Mouse (Mus musculus): Measurements from ENCODE around the gene Hecw1.
"Not testable (repeated sequence)": the region's sequence is repeated elsewhere in the genome, so short reads cannot be mapped to it uniquely, and the experiment has no call there.

The Hecw1 gene

GRCm38 (mm10) chr13:14365546-14365945 lies 157.5 kb downstream of the Hecw1 start:
- DNase-seq (ENCODE audit: low spot score): peak; percentile 10

DNA sequence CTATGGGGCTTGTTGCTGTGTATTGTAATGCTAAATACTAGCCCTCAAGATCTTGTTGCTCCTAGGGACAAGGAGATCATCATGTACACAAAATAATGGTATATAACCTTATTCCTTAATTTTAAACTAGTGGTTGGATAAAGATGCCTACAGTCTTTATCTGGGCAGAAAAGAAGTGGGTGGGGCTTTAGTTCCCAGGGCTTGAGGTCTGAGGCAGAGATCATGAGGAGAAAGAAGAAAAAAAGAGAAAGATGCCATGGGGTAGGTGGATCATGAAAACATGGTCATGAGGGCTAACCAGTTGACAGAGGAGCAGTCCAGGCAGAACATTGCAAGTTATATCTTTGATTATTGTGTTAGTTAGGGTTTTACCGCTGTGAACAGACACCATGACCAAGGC lies 195.8 kb downstream of the Hecw1 start:
- DNase-seq (ENCODE audit: low spot score): no peak

- DNase-seq (ENCODE audit: low spot score): no peak
Measured at GRCm38 (mm10) chr13:14306617-14307016, 216.4 kb downstream of the Hecw1 start.

GRCm38 (mm10) chr13:14304103-14304502 lies 218.9 kb downstream of the Hecw1 start:
- no peak for DNase-seq (ENCODE audit: low spot score)

- DNase-seq (ENCODE audit: low spot score): no peak
Measured at GRCm38 (mm10) chr13:14302921-14303320, 220.1 kb downstream of the Hecw1 start.

DNA sequence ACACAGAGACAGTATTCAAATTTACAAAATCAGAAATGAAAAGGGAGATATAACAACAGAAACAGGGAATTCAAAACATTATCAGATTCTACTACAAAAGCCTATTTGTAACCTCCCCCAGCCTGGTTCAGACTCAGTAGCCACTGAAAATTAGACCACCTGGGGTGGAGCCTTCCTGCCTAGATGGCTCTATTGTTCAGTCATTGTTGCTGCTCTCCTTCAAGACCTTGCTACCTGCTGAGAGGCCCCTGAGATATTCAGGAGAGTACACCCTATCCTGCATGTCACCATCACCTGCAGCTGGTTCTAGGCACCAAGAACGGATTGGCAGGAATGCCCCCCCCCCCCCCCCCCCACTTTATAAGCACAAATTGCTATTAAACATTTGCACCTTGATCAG lies 233.0 kb downstream of the Hecw1 start:
- DNase-seq (ENCODE audit: low spot score): no peak

DNA sequence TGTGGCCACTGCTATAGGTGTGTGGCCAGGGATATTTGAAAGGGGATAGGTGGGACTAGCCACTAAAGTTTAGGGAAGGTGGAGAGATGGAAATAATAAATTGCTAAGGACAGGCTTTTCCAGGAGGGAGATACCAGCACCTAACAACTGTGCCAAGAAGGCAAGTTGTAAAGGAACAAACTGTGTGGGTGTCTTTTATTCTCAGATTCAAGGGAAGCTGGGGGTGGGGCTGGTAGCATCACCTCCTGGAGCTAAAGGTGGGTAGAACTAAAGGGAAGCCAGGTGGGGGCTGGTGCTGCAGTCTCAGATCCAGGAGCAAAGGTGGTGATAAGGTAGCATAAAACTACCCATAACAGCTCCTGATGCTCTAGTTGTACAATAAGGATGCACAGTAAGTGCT lies 251.6 kb downstream of the Hecw1 start:
- no peak for DNase-seq (ENCODE audit: low spot score)

- not testable (repeated sequence) for DNase-seq (ENCODE audit: low spot score)
Measured at GRCm38 (mm10) chr13:14260939-14261338, 262.1 kb downstream of the Hecw1 start.

DNA sequence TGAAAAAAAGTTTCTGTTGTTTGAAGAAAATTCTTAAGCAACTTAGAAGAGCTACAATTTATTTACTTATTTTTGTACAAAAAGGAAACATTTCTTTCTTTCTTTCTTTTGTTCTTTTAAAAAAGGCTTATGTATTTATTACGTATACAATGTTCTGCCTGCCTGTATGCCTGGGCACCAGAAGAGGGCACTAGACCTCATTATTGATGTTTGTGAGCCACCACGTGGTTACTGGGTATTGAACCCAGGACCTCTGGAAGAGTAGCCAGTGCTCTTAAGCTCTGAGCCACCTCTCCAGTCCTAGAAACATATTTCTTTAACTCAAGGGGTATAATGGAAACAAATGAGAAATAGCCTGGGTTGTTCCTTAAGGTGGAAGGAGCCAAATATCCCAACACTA lies 277.1 kb downstream of the Hecw1 start:
- no peak for DNase-seq (ENCODE audit: low spot score)

GRCm38 (mm10) chr13:14179669-14180068 lies 343.4 kb downstream of the Hecw1 start:
- no peak for DNase-seq (ENCODE audit: low spot score)

DNA sequence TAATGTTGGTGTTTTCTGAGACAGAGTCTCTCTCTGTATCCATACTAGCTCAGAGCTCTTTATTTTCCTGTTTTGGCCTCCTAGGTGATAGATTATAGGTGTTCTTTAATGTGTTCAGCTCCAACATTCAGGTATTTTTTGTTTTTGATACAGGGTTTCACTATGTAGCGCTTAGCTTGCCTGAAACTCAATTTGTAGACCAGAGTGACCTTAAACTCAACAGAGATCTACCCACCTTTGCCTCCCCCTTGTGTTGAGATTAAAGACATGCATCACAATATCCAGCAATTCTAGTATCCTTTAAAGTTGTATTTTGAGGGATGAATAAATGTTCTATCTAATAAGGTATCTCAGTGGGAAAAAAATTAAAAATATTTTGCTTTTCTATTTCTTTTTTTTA lies 345.0 kb downstream of the Hecw1 start:
- DNase-seq (ENCODE audit: low spot score): no peak

Measured in layer of hippocampus, adult 9-10 months (tissue).